Mouse (Mus musculus) erythroid progenitor cell, adult 5-6 weeks (primary cell): Measurements from ENCODE around the gene Ptprt. TPM values are rescaled to one million over a fixed set of nuclear protein-coding genes. Genes with fewer than 3 reads are reported as not detected.

Source experiments
- ATAC-seq: replicated peaks from 2 replicates; pipeline ENCODE4 v1.8.0; 2016; ENCODE audit warnings: moderate number of reproducible peaks, mild to moderate bottlenecking, moderate TSS enrichment, inconsistent platforms; ENCODE audit not compliant: poor library complexity, low FRiP score, severe bottlenecking
- total RNA-seq, 2 experiments: library from RNA; stranded (forward) in 1 of 2; stranded (reverse) in 1 of 2; fragments of 150-400 nt in 1 of 2; fragments of 186-747, 209-891 nt in 1 of 2; gene quantifications; 2 replicates each; pipeline versions ENCODE4 v1.2.3 to v1.2.4; 2015 to 2017; ENCODE audit warnings: low replicate concordance in 2 of 2

The Ptprt gene
- total RNA-seq, 2 experiments from 2014 or later, result not detected

GRCm38 (mm10) chr2:162050198-162050597 is 610.7 kb downstream of the Ptprt start:
- no peak for ATAC-seq

GRCm38 (mm10) chr2:162035615-162036014 is 625.3 kb downstream of the Ptprt start:
- ATAC-seq, result no peak

- ATAC-seq, result no peak
These were observed 629.3 kb downstream of the Ptprt start for GRCm38 (mm10) chr2:162031636-162032035.

GRCm38 (mm10) chr2:162001016-162001415 is 659.9 kb downstream of the Ptprt start:
- ATAC-seq, result no peak

GRCm38 (mm10) chr2:161982311-161982710 is 678.6 kb downstream of the Ptprt start:
- ATAC-seq, result no peak

GRCm38 (mm10) chr2:161961179-161962163 is 699.5 kb downstream of the Ptprt start:
- ATAC-seq, result no peak

GRCm38 (mm10) chr2:161945424-161945823 is 715.5 kb downstream of the Ptprt start:
- ATAC-seq, result no peak

- no peak for ATAC-seq
These were observed 716.3 kb downstream of the Ptprt start for GRCm38 (mm10) chr2:161944689-161945088.

- ATAC-seq, result no peak
These were observed 719.0 kb downstream of the Ptprt start for GRCm38 (mm10) chr2:161941991-161942390.

GRCm38 (mm10) chr2:161907214-161907613 is 753.7 kb downstream of the Ptprt start:
- ATAC-seq, result no peak

GRCm38 (mm10) chr2:161902196-161902595 is 758.8 kb downstream of the Ptprt start:
- no peak for ATAC-seq

GRCm38 (mm10) chr2:161884446-161884845 is 776.5 kb downstream of the Ptprt start:
- no peak for ATAC-seq

GRCm38 (mm10) chr2:161882580-161882979 is 778.4 kb downstream of the Ptprt start:
- ATAC-seq, result no peak

GRCm38 (mm10) chr2:161880941-161881340 is 780.0 kb downstream of the Ptprt start:
- ATAC-seq, result no peak

- ATAC-seq, result no peak
These were observed 795.7 kb downstream of the Ptprt start for GRCm38 (mm10) chr2:161865231-161865630.

GRCm38 (mm10) chr2:161858813-161859212 is 802.1 kb downstream of the Ptprt start:
- no peak for ATAC-seq

- no peak for ATAC-seq
These were observed 802.6 kb downstream of the Ptprt start for GRCm38 (mm10) chr2:161858361-161858760.

- ATAC-seq, result no peak
These were observed 825.9 kb downstream of the Ptprt start for GRCm38 (mm10) chr2:161835001-161835400.

GRCm38 (mm10) chr2:161833846-161834245 is 827.1 kb downstream of the Ptprt start:
- ATAC-seq, result no peak

GRCm38 (mm10) chr2:161813326-161813725 is 847.6 kb downstream of the Ptprt start:
- ATAC-seq, result no peak

- ATAC-seq, result no peak
These were observed 852.7 kb downstream of the Ptprt start for GRCm38 (mm10) chr2:161808086-161808801.
